In the genomic region with DNA sequence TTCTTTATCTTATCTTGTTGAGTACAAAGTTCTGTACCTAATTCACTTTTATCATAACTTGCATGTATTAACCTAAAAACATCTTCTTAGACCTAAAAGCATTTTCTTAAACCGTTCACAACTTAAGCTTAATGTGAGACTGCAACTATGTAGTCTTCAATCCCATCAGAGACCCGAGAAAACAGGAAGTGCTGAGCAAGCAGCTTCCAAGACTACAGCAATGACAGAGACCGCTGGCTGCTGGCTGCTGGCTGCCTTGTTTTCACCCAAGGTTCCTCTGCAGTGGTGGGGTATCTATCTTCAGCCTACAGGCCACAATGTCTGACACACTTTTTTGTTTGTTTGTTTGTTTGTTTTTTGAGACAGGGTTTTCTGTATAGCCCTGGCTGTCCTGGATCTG, we compare ENCODE assay signal across 1 mouse cellular context.
TF ChIP-seq lines count a peak whose summit lies in the region.

No protein-coding gene starts in this region.

TF ChIP-seq in ES-E14, 5 proteins besides CTCF, POLR2A, EP300 and RAD21:
- TF ChIP-seq ZNF384 (IDR thresholded peaks at IDR 0.05; ENCODE audit: low read depth, low read length) (no peak), MAFK (IDR thresholded peaks at IDR 0.05; ENCODE audit: insufficient read depth, low read depth, low read length) (0 out of 2 replicates have a peak, but pooled peaks have one; percentile 14), ZC3H11A (IDR thresholded peaks at IDR 0.05; ENCODE audit: borderline replicate concordance, low read depth, low read length) (no peak), CHD2 (IDR thresholded peaks at IDR 0.05; ENCODE audit: low read depth, low read length) (no peak), HCFC1 (IDR thresholded peaks at IDR 0.05; ENCODE audit: borderline replicate concordance, insufficient read depth, low read length) (no peak)
